Comparison of ENCODE assay signal across 8 mouse cellular contexts in the genomic region with DNA sequence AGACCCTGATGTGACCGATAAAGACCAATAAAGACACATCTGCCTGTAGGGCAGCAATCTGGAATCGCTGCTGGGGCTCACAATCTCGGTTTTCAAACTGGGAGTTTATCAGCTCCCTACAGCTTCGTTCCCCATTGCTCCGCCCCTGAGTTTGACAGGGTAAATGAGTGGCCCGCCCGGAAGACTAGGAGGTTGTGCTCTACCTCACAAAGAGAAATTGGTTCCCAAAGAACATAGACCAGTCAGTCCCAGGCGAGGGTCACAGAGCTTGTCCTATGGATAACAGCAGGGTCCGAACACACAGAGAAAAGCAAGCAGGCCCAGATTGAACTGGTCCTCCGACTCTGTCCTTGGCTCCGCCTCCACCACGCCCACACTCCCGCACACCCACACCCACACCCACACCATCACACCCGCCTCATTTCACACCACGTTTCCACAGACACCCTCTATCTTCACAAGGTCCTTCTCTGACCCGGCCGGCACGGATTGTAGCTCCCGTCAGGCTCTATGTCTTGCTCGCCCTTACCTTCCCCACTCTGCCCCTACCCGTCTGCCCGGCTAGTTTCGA. TPM values are rescaled to one million over a fixed set of nuclear protein-coding genes. Genes with fewer than 3 reads are reported as not detected.
DNase-seq lines count a peak whose midpoint lies in the region; ATAC-seq lines count a peak whose summit lies in the region.

No protein-coding gene starts in this region.

- H3K27ac ChIP-seq in forebrain, embryonic 11.5 days (ENCODE audit: low read depth, low read length), result no peak overlapping the region
- no peak overlapping the region for H3K27ac ChIP-seq in hindbrain, embryonic 11.5 days (ENCODE audit: low read depth, low read length)
- H3K27ac ChIP-seq in limb, embryonic 10.5 days, result peak overlapping the region; percentile 92
- no peak overlapping the region for H3K27ac ChIP-seq in midbrain, embryonic 11.5 days (ENCODE audit: low read depth, low read length)

- peak overlapping the region; percentile 75 for H3K4me3 ChIP-seq in forebrain, embryonic 11.5 days (ENCODE audit: low read depth, low read length)
- peak overlapping the region; percentile 66 for H3K4me3 ChIP-seq in hindbrain, embryonic 11.5 days (ENCODE audit: low read depth, low read length)
- peak overlapping the region; percentile 81 for H3K4me3 ChIP-seq in limb, embryonic 10.5 days
- peak overlapping the region; percentile 75 for H3K4me3 ChIP-seq in midbrain, embryonic 11.5 days (ENCODE audit: low read depth, low read length)

- 1% methylated on average over 23 of the region's 23 CpGs for WGBS in forebrain, embryonic 11.5 days
- under 1% methylated on average over 19 of the region's 23 CpGs for WGBS in hindbrain, embryonic 11.5 days
- WGBS in limb, embryonic 10.5 days, result under 1% methylated on average over 23 of the region's 23 CpGs
- under 1% methylated on average over 23 of the region's 23 CpGs for whole genome bisulfite sequencing in midbrain, embryonic 11.5 days

- peak overlapping the region; percentile 53 for H3K4me2 ChIP-seq in forebrain, embryonic 11.5 days (ENCODE audit: low read depth, low read length, severe bottlenecking)
- H3K4me2 ChIP-seq in hindbrain, embryonic 11.5 days (replicated peaks; ENCODE audit: low read depth, low read length), result peak overlapping the region; percentile 43
- H3K4me2 ChIP-seq in midbrain, embryonic 11.5 days, result peak overlapping the region; percentile 47

- peaks cover 3% of the 10 kb centered on the region; the same call in 1 of the 2 replicates for H3K36me3 ChIP-seq in forebrain, embryonic 11.5 days (ENCODE audit: control insufficient read depth, insufficient read depth, low read length)
- no peaks in the 10 kb centered on the region for H3K36me3 ChIP-seq in hindbrain, embryonic 11.5 days (ENCODE audit: control insufficient read depth, insufficient read depth, low read length)
- peaks cover 26% of the 10 kb centered on the region for H3K36me3 ChIP-seq in limb, embryonic 10.5 days
- H3K36me3 ChIP-seq in midbrain, embryonic 11.5 days (ENCODE audit: control insufficient read depth, insufficient read depth, low read length), result peaks cover 3% of the 10 kb centered on the region; the same call in 1 of the 2 replicates

- H3K9me3 ChIP-seq in forebrain, embryonic 11.5 days (ENCODE audit: control insufficient read depth, low read length), result no peaks in the 10 kb centered on the region
- H3K9me3 ChIP-seq in hindbrain, embryonic 11.5 days (ENCODE audit: control insufficient read depth, low read length), result no peaks in the 10 kb centered on the region
- H3K9me3 ChIP-seq in limb, embryonic 10.5 days (replicated peaks), result no peaks in the 10 kb centered on the region
- H3K9me3 ChIP-seq in midbrain, embryonic 11.5 days (ENCODE audit: control insufficient read depth, low read length), result no peaks in the 10 kb centered on the region

- H3K4me1 ChIP-seq in forebrain, embryonic 11.5 days (replicated peaks; ENCODE audit: control insufficient read depth, insufficient read depth, low read length), result peaks cover 5% of the 10 kb centered on the region; the same call in 1 of the 2 replicates
- H3K4me1 ChIP-seq in hindbrain, embryonic 11.5 days (replicated peaks; ENCODE audit: control insufficient read depth, insufficient read depth, low read length), result 0 out of 2 replicates have a peak, but pooled peaks cover 2% of the 10 kb centered on the region
- peaks cover 22% of the 10 kb centered on the region for H3K4me1 ChIP-seq in limb, embryonic 10.5 days
- H3K4me1 ChIP-seq in midbrain, embryonic 11.5 days (ENCODE audit: control insufficient read depth, insufficient read depth, low read length), result peaks cover 7% of the 10 kb centered on the region; the same call in 1 of the 2 replicates

- peak; percentile 61 to 64 for DNase-seq in right cerebral cortex, adult 2 months (ENCODE audit: low spot score in 2 of 2)
- DNase-seq in right cerebral cortex, postnatal 14 days, result no peak
- peak; percentile 90 for DNase-seq in adipocyte (ENCODE audit: low spot score)
- DNase-seq in forebrain, embryonic 11.5 days (ENCODE audit: low spot score), result no peak
- no peak for DNase-seq in hindbrain, embryonic 11.5 days (ENCODE audit: low spot score)
- no peak for DNase-seq in limb, embryonic 10.5 days (ENCODE audit: low spot score)
- no peak for DNase-seq in midbrain, embryonic 11.5 days (ENCODE audit: low spot score, missing footprints)
- DNase-seq in urinary bladder, postnatal 25 days (ENCODE audit: low spot score), result peak; percentile 70

- no peak for ATAC-seq in forebrain, embryonic 11.5 days (replicated peaks; ENCODE audit: low FRiP score)
- ATAC-seq in hindbrain, embryonic 11.5 days (ENCODE audit: low FRiP score), result no peak; the same call in 1 of the 2 replicates
- ATAC-seq in midbrain, embryonic 11.5 days (ENCODE audit: low FRiP score), result peak; percentile 90; the same call in 1 of the 2 replicates

- H3K9ac ChIP-seq in forebrain, embryonic 11.5 days (ENCODE audit: low read length), result peak overlapping the region; percentile 53
- peak overlapping the region; percentile 8; the same call in 1 of the 2 replicates for H3K9ac ChIP-seq in hindbrain, embryonic 11.5 days (ENCODE audit: low read depth, low read length)
- peak overlapping the region; percentile 48 for H3K9ac ChIP-seq in midbrain, embryonic 11.5 days (ENCODE audit: low read length)

- no peaks in the 10 kb centered on the region for H3K27me3 ChIP-seq in forebrain, embryonic 11.5 days (ENCODE audit: control insufficient read depth, insufficient read depth, low read length)
- H3K27me3 ChIP-seq in hindbrain, embryonic 11.5 days (ENCODE audit: control insufficient read depth, insufficient read depth, low read length), result no peaks in the 10 kb centered on the region
- H3K27me3 ChIP-seq in limb, embryonic 10.5 days (ENCODE audit: low read depth, poor library complexity, severe bottlenecking), result no peaks in the 10 kb centered on the region
- no peaks in the 10 kb centered on the region for H3K27me3 ChIP-seq in midbrain, embryonic 11.5 days (ENCODE audit: control insufficient read depth, insufficient read depth, low read length)

RNA-seq across cellular contexts. Expression of a gene that starts 0.6 kb away (rescaled TPM):
- polyA plus RNA-seq in forebrain, embryonic 11.5 days (2014; fragmentation: Nextera tagmentation; extraction: Ambion mirVana), result 51.6 and 61.3 TPM in 2 replicates
- polyA plus RNA-seq in hindbrain, embryonic 11.5 days (2014; fragmentation: Nextera tagmentation; extraction: Ambion mirVana), result 44.1 and 46.9 TPM in 2 replicates
- 27.3 and 33.1 TPM in 2 replicates for polyA plus RNA-seq in limb, embryonic 10.5 days (2016; fragmentation: Nextera tagmentation; extraction: Ambion mirVana)
- polyA plus RNA-seq in midbrain, embryonic 11.5 days (2014; fragmentation: Nextera tagmentation; extraction: Ambion mirVana), result 60.8 and 67.1 TPM in 2 replicates

RNA-seq across cellular contexts. Expression of a gene that starts 10.9 kb away (rescaled TPM):
- polyA plus RNA-seq in forebrain, embryonic 11.5 days (2014; fragmentation: Nextera tagmentation; extraction: Ambion mirVana), result 4.7 and 4.9 TPM in 2 replicates
- polyA plus RNA-seq in hindbrain, embryonic 11.5 days (2014; fragmentation: Nextera tagmentation; extraction: Ambion mirVana), result 3.4 and 5.3 TPM in 2 replicates
- polyA plus RNA-seq in limb, embryonic 10.5 days (2016; fragmentation: Nextera tagmentation; extraction: Ambion mirVana), result 0.89 and 1.8 TPM in 2 replicates
- polyA plus RNA-seq in midbrain, embryonic 11.5 days (2014; fragmentation: Nextera tagmentation; extraction: Ambion mirVana), result 3.3 and 3.6 TPM in 2 replicates

RNA-seq across cellular contexts. Expression of a gene that starts 42.6 kb away (rescaled TPM):
- not detected in 2 replicates for polyA plus RNA-seq in forebrain, embryonic 11.5 days (2014; fragmentation: Nextera tagmentation; extraction: Ambion mirVana)
- not detected in 2 replicates for polyA plus RNA-seq in hindbrain, embryonic 11.5 days (2014; fragmentation: Nextera tagmentation; extraction: Ambion mirVana)
- 0.41 and 0.59 TPM in 2 replicates for polyA plus RNA-seq in limb, embryonic 10.5 days (2016; fragmentation: Nextera tagmentation; extraction: Ambion mirVana)
- not detected in 2 replicates for polyA plus RNA-seq in midbrain, embryonic 11.5 days (2014; fragmentation: Nextera tagmentation; extraction: Ambion mirVana)

Comparison
In these comparisons a context has a peak if more than half of its experiments do, and no peak if none do; other contexts are left out.
1. DNase-seq: peak in right cerebral cortex, adult 2 months (2 of 2), adipocyte (single experiment) and urinary bladder, postnatal 25 days (single experiment); none in right cerebral cortex, postnatal 14 days (single experiment), forebrain, embryonic 11.5 days (single experiment), hindbrain, embryonic 11.5 days (single experiment), limb, embryonic 10.5 days (single experiment) and midbrain, embryonic 11.5 days (single experiment).
2. Peak in every context shown above with its lines, with median percentiles within 50 percentile points of each other: H3K4me2 ChIP-seq, H3K4me3 ChIP-seq and H3K9ac ChIP-seq.